In the genomic region with DNA sequence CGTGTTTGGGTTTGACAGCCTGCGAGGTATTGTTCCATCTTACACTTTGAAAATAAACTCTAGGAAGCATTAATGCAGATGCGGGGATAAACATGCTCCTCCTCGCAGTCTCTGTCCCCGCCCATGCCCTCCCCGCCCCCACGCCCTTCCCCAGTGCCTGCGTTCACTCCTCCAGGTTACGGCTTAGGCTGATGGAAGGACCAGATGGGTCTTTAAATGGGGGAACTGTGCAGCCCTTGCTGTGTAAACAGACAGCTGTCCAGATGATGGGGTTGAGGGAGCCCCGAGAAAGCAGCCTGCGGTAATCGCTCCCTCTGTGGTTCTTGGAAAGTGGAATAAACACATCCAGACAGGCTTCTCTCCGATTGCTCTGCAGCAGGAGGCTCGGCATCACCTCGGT, we compare ENCODE assay signal across 8 mouse cellular contexts.
A peak's percentile ranks its signal among the peaks of the same experiment; 100 is the strongest.
DNase-seq lines count a peak whose midpoint lies in the region; ATAC-seq and TF ChIP-seq lines count a peak whose summit lies in the region.

No protein-coding gene starts in this region.

- H3K27ac ChIP-seq in kidney, embryonic 15.5 days, result peak overlapping the region; percentile 99
- no peak overlapping the region for H3K27ac ChIP-seq in forebrain, embryonic 16.5 days (ENCODE audit: low read length)
- H3K27ac ChIP-seq in limb, embryonic 14.5 days (replicated peaks; ENCODE audit: low read depth, low read length), result peak overlapping the region; percentile 59
- peak overlapping the region; percentile 85 for H3K27ac ChIP-seq in stomach, embryonic 14.5 days (ENCODE audit: low read length)

- H3K36me3 ChIP-seq in kidney, embryonic 15.5 days, result no peaks in the 10 kb centered on the region
- H3K36me3 ChIP-seq in forebrain, embryonic 16.5 days (ENCODE audit: control insufficient read depth, insufficient read depth), result no peaks in the 10 kb centered on the region
- no peaks in the 10 kb centered on the region for H3K36me3 ChIP-seq in limb, embryonic 14.5 days (ENCODE audit: control insufficient read depth, insufficient read depth, low read length)
- no peaks in the 10 kb centered on the region for H3K36me3 ChIP-seq in stomach, embryonic 14.5 days (ENCODE audit: control insufficient read depth, insufficient read depth, low read length)

- H3K4me1 ChIP-seq in kidney, embryonic 15.5 days, result peaks cover 85% of the 10 kb centered on the region
- peaks cover 30% of the 10 kb centered on the region for H3K4me1 ChIP-seq in forebrain, embryonic 16.5 days (replicated peaks; ENCODE audit: control insufficient read depth, insufficient read depth, low read length)
- peaks cover 37% of the 10 kb centered on the region for H3K4me1 ChIP-seq in limb, embryonic 14.5 days (ENCODE audit: control insufficient read depth, insufficient read depth, low read length)
- H3K4me1 ChIP-seq in stomach, embryonic 14.5 days (ENCODE audit: control insufficient read depth, insufficient read depth, low read length), result peaks cover 30% of the 10 kb centered on the region; the same call in 1 of the 2 replicates

- H3K4me3 ChIP-seq in kidney, embryonic 15.5 days (replicated peaks), result peak overlapping the region; percentile 16
- H3K4me3 ChIP-seq in forebrain, embryonic 16.5 days (replicated peaks; ENCODE audit: low read length), result no peak overlapping the region
- H3K4me3 ChIP-seq in limb, embryonic 14.5 days (replicated peaks; ENCODE audit: low read length), result peak overlapping the region; percentile 6
- H3K4me3 ChIP-seq in stomach, embryonic 14.5 days (ENCODE audit: low read depth, low read length), result 0 out of 2 replicates have a peak overlapping the region, but pooled peaks have one; percentile 2

- H3K9ac ChIP-seq in kidney, embryonic 15.5 days, result no peak overlapping the region; the same call in 1 of the 2 replicates
- H3K9ac ChIP-seq in forebrain, embryonic 16.5 days (replicated peaks; ENCODE audit: low read depth, low read length), result 0 out of 2 replicates have a peak overlapping the region, but pooled peaks have one; percentile 16
- H3K9ac ChIP-seq in limb, embryonic 14.5 days (ENCODE audit: low read depth, low read length, severe bottlenecking), result peak overlapping the region; percentile 3; the same call in 1 of the 2 replicates
- H3K9ac ChIP-seq in stomach, embryonic 14.5 days (replicated peaks; ENCODE audit: low read depth, low read length), result 0 out of 2 replicates have a peak overlapping the region, but pooled peaks have one; percentile 11

- DNase-seq in kidney, adult 9 months, result no peak
- peak; percentile 64 for DNase-seq in limb, embryonic 14.5 days (ENCODE audit: low spot score)
- DNase-seq in T-cell, adult 2 months (ENCODE audit: low spot score), result no peak
- DNase-seq in lung, postnatal 10 days, result no peak
- DNase-seq in spleen, postnatal 4 days (ENCODE audit: low spot score in 2 of 2), result no peak

- H3K4me2 ChIP-seq in kidney, embryonic 15.5 days, result peak overlapping the region; percentile 55
- peak overlapping the region; percentile 42 for H3K4me2 ChIP-seq in forebrain, embryonic 16.5 days (ENCODE audit: low read length)
- peak overlapping the region; percentile 46 for H3K4me2 ChIP-seq in limb, embryonic 14.5 days (replicated peaks; ENCODE audit: low read depth, low read length, severe bottlenecking)
- H3K4me2 ChIP-seq in stomach, embryonic 14.5 days (replicated peaks; ENCODE audit: low read depth, low read length), result peak overlapping the region; percentile 29

- 3% methylated on average over 15 of the region's 15 CpGs for WGBS in kidney, embryonic 15.5 days
- WGBS in forebrain, embryonic 16.5 days, result 12% methylated on average over 15 of the region's 15 CpGs
- under 1% methylated on average over 15 of the region's 15 CpGs for WGBS in limb, embryonic 14.5 days
- 6% methylated on average over 15 of the region's 15 CpGs for WGBS in stomach, embryonic 14.5 days

- H3K27me3 ChIP-seq in kidney, embryonic 15.5 days, result peaks cover 10% of the 10 kb centered on the region; the same call in 1 of the 2 replicates
- H3K27me3 ChIP-seq in forebrain, embryonic 16.5 days (replicated peaks; ENCODE audit: control insufficient read depth, insufficient read depth, low read length), result no peaks in the 10 kb centered on the region
- peaks cover 25% of the 10 kb centered on the region for H3K27me3 ChIP-seq in limb, embryonic 14.5 days (ENCODE audit: control insufficient read depth, insufficient read depth, low read length)
- H3K27me3 ChIP-seq in stomach, embryonic 14.5 days (ENCODE audit: control insufficient read depth, insufficient read depth, low read length), result no peaks in the 10 kb centered on the region

- peak; percentile 41 for ATAC-seq in kidney, embryonic 15.5 days (replicated peaks; ENCODE audit: low FRiP score)
- ATAC-seq in forebrain, embryonic 16.5 days, result 0 out of 2 replicates have a peak, but pooled peaks have one; percentile 32
- ATAC-seq in limb, embryonic 14.5 days (ENCODE audit: low FRiP score, low read depth), result peak; percentile 60
- peak; percentile 54; the same call in 1 of the 2 replicates for ATAC-seq in stomach, embryonic 14.5 days (ENCODE audit: insufficient number of reproducible peaks, insufficient read depth, low FRiP score, low read depth)

- no peak for TF ChIP-seq POLR2A in limb, embryonic 14.5 days (IDR thresholded peaks at IDR 0.05; ENCODE audit: borderline replicate concordance, extremely low read depth, insufficient read depth, insufficient read length)

- H3K9me3 ChIP-seq in kidney, embryonic 15.5 days (replicated peaks), result no peaks in the 10 kb centered on the region
- H3K9me3 ChIP-seq in forebrain, embryonic 16.5 days (ENCODE audit: control insufficient read depth, low read length), result no peaks in the 10 kb centered on the region
- no peaks in the 10 kb centered on the region for H3K9me3 ChIP-seq in limb, embryonic 14.5 days (ENCODE audit: control insufficient read depth, low read length)
- H3K9me3 ChIP-seq in stomach, embryonic 14.5 days (ENCODE audit: control insufficient read depth, low read depth, low read length), result no peaks in the 10 kb centered on the region
